Mouse (Mus musculus) limb, embryonic 10.5 days (tissue): Measurements from ENCODE around the gene Erc2. TPM values are rescaled to one million over a fixed set of nuclear protein-coding genes. Genes with fewer than 3 reads are reported as not detected.

ENCODE experiments used
- DNase-seq: peaks from one replicate; pipeline ENCODE4 v3.0.0-alpha.2; 2017; ENCODE audit warnings: low spot score
- H3K27ac ChIP-seq: fragments of 300-500 bp; sonication (generic); 2 replicates; pipeline ENCODE4 v1.5.1; 2016; ENCODE audit warnings: mild to moderate bottlenecking
- H3K27me3 ChIP-seq: fragments of 300-500 bp; sonication (generic); 2 replicates; pipeline ENCODE4 v1.6.1; 2016; ENCODE audit warnings: low read depth, mild to moderate bottlenecking; ENCODE audit not compliant: poor library complexity, severe bottlenecking
- H3K36me3 ChIP-seq: fragments of 300-500 bp; sonication (generic); 2 replicates; pipeline ENCODE4 v1.6.1; 2016; ENCODE audit warnings: mild to moderate bottlenecking, moderate library complexity
- H3K4me1 ChIP-seq: fragments of 300-500 bp; sonication (generic); 2 replicates; pipeline ENCODE4 v1.6.1; 2016
- H3K4me3 ChIP-seq: fragments of 300-500 bp; sonication (generic); 2 replicates; pipeline ENCODE4 v1.5.1; 2016; ENCODE audit warnings: mild to moderate bottlenecking, moderate library complexity
- H3K9me3 ChIP-seq: fragments of 300-500 bp; sonication (generic); replicated peaks from 2 replicates; pipeline ENCODE4 v1.6.1; 2016; ENCODE audit warnings: mild to moderate bottlenecking
- WGBS: fragments of 180-500 bp; shearing (Covaris S2); methylation state at CpG from one replicate; pipeline ENCODE4 v1.1.7; 2016; 5-methylcytosine and 5-hydroxymethylcytosine counted together
- polyA plus RNA-seq: library from polyadenylated mRNA; unstranded; fragments of >200 nt; fragmentation: Nextera tagmentation; extraction: Ambion mirVana; gene quantifications from 2 replicates; pipeline ENCODE4 v1.2.1, GENCODE M21; 2016

The Erc2 gene
- polyA plus RNA-seq, 1 experiment from 2014 or later, result 4.8 TPM

- H3K4me1 ChIP-seq, result peaks cover 30% of the 10 kb centered on the region
- H3K27ac ChIP-seq, result peak overlapping the region; percentile 83
- peak; percentile 74 for DNase-seq
- no peaks in the 10 kb centered on the region for H3K27me3 ChIP-seq
- H3K9me3 ChIP-seq, result no peaks in the 10 kb centered on the region
- H3K36me3 ChIP-seq, result no peaks in the 10 kb centered on the region
- 0 out of 2 replicates have a peak overlapping the region, but pooled peaks have one; percentile 22 for H3K4me3 ChIP-seq
- WGBS, result 33% methylated on average over 15 of the region's 15 CpGs
These were observed 542.6 kb downstream of the Erc2 start for GRCm38 (mm10) chr14:28164642-28165408.

DNA sequence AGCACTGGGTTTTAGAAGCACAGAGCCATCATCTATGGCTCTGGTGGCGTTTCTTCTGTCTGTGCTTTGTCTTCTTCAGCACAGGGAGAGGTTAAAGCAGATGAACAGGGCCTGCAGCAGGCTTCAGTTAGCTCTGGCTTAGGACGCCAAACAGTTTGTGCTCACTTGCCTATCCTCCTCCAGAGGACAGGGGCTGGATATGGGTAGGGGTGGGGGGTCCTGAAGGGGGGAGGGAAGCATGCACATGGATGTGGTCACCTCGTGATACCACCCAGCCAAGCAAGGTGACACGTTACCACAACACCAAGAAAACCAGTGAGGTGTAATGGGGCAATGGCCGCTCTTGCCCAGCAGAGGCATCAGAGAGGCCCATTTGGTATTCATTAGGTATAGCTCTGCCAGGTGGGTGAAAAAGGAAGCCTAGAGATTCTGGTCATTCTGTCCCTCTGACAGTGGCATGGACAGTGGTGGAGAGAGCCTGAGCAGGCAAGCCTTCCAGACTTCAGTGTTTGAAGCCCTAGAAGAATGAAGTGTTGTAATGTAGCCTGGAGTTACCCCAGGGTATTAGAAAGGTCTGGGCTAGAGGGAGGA, 543.5 kb downstream of the Erc2 start:
- H3K4me1 ChIP-seq, result peaks cover 30% of the 10 kb centered on the region
- no peaks in the 10 kb centered on the region for H3K9me3 ChIP-seq
- peak; percentile 63 for DNase-seq
- no peak overlapping the region for H3K4me3 ChIP-seq
- 44% methylated on average over 5 of the region's 5 CpGs for WGBS
- peak overlapping the region; percentile 83 for H3K27ac ChIP-seq
- no peaks in the 10 kb centered on the region for H3K36me3 ChIP-seq
- no peaks in the 10 kb centered on the region for H3K27me3 ChIP-seq

- Histone ChIP-seq H3K27me3 (no peaks in the 10 kb centered on the region), H3K4me1 (peaks cover 15% of the 10 kb centered on the region), H3K4me3 (no peak overlapping the region), H3K27ac (no peak overlapping the region), H3K9me3 (no peaks in the 10 kb centered on the region), H3K36me3 (no peaks in the 10 kb centered on the region)
- 94% methylated on average over 4 of the region's 4 CpGs for WGBS
- DNase-seq, result no peak
These were observed 548.5 kb downstream of the Erc2 start for GRCm38 (mm10) chr14:28170711-28171110.

DNA sequence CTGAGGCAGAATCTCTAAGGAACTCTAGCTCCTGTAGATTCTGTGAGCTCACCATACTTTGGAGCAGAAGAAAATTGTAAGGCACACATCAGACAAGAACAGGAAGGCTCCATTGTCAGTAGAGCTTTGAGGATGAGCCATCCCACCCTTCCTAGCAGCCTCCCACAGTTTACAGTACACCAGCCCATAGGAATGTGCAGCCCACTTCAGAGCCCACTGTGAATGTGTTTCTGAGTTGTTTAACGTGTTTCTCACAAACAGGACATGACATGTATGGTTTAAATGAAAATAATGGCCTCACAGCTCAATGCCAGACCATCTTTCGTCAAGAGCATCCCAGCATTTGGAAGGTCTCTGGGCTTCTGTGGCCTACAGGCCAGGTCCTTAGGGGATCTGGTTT, 549.1 kb downstream of the Erc2 start:
- Histone ChIP-seq H3K27ac (no peak overlapping the region), H3K9me3 (no peaks in the 10 kb centered on the region), H3K4me3 (no peak overlapping the region), H3K4me1 (peaks cover 8% of the 10 kb centered on the region; the same call in 1 of the 2 replicates), H3K36me3 (no peaks in the 10 kb centered on the region), H3K27me3 (no peaks in the 10 kb centered on the region)
- 76% methylated on average over 2 of the region's 2 CpGs for WGBS
- DNase-seq, result no peak

DNA sequence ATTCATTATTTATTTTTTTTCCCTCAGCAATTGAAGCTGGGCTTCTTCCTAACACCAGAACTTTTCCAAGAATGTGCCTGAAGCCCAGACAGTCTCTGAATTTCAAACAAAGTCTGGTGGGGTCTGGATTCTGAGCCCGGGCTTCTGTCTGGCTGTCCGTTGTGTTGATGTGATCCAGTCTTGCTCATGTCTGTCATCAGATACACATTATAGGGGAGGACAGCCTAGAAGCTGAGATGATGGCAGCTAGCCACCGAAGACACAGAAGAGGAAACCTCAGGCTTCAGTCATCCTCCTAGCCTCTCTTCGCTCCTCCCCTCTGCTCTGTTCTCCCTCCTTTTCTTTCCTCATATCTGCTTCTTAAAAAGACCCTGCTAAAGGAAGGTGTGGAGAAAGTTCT, 551.5 kb downstream of the Erc2 start:
- Histone ChIP-seq H3K4me3 (no peak overlapping the region), H3K4me1 (0 out of 2 replicates have a peak, but pooled peaks cover 5% of the 10 kb centered on the region), H3K9me3 (no peaks in the 10 kb centered on the region), H3K36me3 (no peaks in the 10 kb centered on the region), H3K27ac (no peak overlapping the region), H3K27me3 (no peaks in the 10 kb centered on the region)
- WGBS, result 89% methylated on average over 4 of the region's 4 CpGs
- no peak for DNase-seq

DNA sequence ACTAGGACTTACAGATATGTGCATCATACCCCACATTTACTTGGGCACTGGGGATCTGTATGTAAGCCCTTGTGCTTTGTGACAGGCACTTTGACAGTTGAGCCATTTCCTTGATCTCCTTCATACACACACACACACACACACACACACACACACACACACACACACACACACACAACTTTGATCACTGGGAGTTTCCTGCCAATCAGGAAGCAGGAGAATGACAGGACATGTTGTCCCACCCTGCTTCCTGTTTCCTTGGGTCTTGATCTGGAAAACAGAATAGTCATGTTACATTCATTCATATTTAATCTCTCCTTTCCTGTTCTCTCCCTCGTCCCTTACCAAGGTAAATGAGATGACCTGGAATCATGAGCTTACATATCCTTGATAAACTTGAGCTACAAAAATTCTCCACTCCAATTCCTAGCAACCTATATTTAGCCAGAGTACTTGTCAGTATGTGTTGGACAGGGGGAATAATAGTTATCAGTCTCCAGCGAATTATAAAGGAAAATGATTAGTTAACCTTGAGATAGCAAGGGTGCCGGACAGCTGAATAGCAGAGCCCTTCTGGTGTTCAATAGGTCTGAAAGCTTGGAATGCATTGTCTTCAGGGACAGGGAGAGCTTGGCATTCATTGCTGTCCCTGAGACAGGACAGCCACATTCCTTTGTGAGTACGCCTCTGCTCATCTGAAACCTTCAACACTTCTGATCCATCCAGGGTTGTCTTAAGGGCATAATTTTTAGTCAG, 559.0 kb downstream of the Erc2 start:
- DNase-seq, result no peak
- no peaks in the 10 kb centered on the region for H3K4me1 ChIP-seq
- H3K4me3 ChIP-seq, result no peak overlapping the region
- WGBS, result 76% methylated on average over 4 of the region's 4 CpGs
- no peaks in the 10 kb centered on the region for H3K36me3 ChIP-seq
- H3K9me3 ChIP-seq, result no peaks in the 10 kb centered on the region
- no peaks in the 10 kb centered on the region for H3K27me3 ChIP-seq
- no peak overlapping the region for H3K27ac ChIP-seq

DNA sequence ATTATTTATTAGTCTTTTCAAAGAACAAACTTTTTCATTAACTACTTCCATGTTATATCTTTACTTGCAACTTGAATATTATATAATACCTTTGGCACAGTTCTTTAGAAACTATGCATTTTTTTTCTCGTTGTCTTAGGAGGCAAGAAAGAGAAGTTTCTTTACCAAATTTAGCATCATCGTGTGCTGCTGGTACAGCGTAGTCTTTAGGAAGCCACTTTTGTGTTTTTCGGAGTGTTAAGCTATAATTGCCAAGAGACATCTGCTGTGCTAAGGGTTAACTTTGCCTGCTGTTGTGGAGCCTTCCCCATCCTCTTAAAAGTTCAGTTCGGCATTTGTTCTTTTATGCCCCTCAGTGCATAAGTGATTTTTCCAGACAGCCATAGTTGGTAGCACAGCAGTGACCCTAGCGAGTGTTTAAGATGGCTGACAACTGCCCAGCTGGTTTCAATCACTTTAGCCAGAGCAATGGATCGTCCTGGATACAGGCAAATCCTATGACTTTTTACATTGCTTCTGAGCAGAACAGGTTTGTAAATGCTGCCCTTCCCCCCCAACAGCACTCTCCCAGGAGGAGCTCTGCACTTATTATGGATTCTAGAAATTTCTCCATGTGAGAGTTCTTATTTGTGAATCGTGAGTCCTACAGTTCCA, 570.6 kb downstream of the Erc2 start:
- H3K36me3 ChIP-seq, result no peaks in the 10 kb centered on the region
- DNase-seq, result peak; percentile 64
- no peaks in the 10 kb centered on the region for H3K9me3 ChIP-seq
- peaks cover 22% of the 10 kb centered on the region for H3K4me1 ChIP-seq
- H3K4me3 ChIP-seq, result no peak overlapping the region
- WGBS, result 61% methylated on average over 8 of the region's 8 CpGs
- 0 out of 2 replicates have a peak, but pooled peaks cover 6% of the 10 kb centered on the region for H3K27me3 ChIP-seq
- H3K27ac ChIP-seq, result peak overlapping the region; percentile 21; the same call in 1 of the 2 replicates

GRCm38 (mm10) chr14:28203874-28204273, 581.6 kb downstream of the Erc2 start:
- H3K27ac ChIP-seq, result peak overlapping the region; percentile 26; the same call in 1 of the 2 replicates
- no peak for DNase-seq
- peaks cover 31% of the 10 kb centered on the region for H3K4me1 ChIP-seq
- H3K36me3 ChIP-seq, result no peaks in the 10 kb centered on the region
- H3K9me3 ChIP-seq, result no peaks in the 10 kb centered on the region
- H3K27me3 ChIP-seq, result peaks cover 8% of the 10 kb centered on the region; the same call in 1 of the 2 replicates
- no peak overlapping the region for H3K4me3 ChIP-seq
- WGBS, result 46% methylated on average over 4 of the region's 4 CpGs

- H3K27me3 ChIP-seq, result peaks cover 5% of the 10 kb centered on the region; the same call in 1 of the 2 replicates
- no peaks in the 10 kb centered on the region for H3K36me3 ChIP-seq
- no peak overlapping the region for H3K27ac ChIP-seq
- no peak overlapping the region for H3K4me3 ChIP-seq
- no peaks in the 10 kb centered on the region for H3K9me3 ChIP-seq
- no peak for DNase-seq
- 99% methylated on average over 2 of the region's 2 CpGs for WGBS
- H3K4me1 ChIP-seq, result peaks cover 33% of the 10 kb centered on the region
These were observed 584.1 kb downstream of the Erc2 start for GRCm38 (mm10) chr14:28206303-28206702.

GRCm38 (mm10) chr14:28225550-28225949, 603.3 kb downstream of the Erc2 start:
- no peak for DNase-seq
- 92% methylated on average over 6 of the region's 6 CpGs for WGBS
- no peaks in the 10 kb centered on the region for H3K9me3 ChIP-seq
- no peak overlapping the region for H3K27ac ChIP-seq
- H3K27me3 ChIP-seq, result no peaks in the 10 kb centered on the region
- no peak overlapping the region for H3K4me3 ChIP-seq
- H3K4me1 ChIP-seq, result no peaks in the 10 kb centered on the region
- no peaks in the 10 kb centered on the region for H3K36me3 ChIP-seq

DNA sequence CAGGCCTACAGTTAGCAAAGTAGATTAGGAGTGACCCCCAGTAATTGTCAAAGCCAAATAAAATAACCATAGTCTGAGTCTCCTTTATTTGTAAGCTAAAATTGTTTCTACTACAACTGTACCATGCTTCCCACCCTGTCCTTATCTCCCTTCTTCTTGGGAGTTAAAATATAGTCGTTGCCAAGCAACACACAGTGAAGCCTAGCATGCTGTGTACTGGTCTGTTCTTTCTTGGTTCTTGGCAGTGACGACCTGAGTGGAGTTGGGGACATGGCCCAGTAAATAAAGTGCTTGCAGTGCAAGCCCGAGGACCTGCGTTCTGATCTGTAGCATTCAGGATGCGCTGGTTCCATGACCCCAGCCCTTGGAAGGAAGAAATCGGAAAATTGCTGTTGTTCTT, 608.3 kb downstream of the Erc2 start:
- Histone ChIP-seq H3K27me3 (no peaks in the 10 kb centered on the region), H3K4me3 (no peak overlapping the region), H3K36me3 (no peaks in the 10 kb centered on the region), H3K27ac (no peak overlapping the region), H3K9me3 (no peaks in the 10 kb centered on the region), H3K4me1 (peaks cover 12% of the 10 kb centered on the region)
- WGBS, result 91% methylated on average over 6 of the region's 6 CpGs
- no peak for DNase-seq

DNA sequence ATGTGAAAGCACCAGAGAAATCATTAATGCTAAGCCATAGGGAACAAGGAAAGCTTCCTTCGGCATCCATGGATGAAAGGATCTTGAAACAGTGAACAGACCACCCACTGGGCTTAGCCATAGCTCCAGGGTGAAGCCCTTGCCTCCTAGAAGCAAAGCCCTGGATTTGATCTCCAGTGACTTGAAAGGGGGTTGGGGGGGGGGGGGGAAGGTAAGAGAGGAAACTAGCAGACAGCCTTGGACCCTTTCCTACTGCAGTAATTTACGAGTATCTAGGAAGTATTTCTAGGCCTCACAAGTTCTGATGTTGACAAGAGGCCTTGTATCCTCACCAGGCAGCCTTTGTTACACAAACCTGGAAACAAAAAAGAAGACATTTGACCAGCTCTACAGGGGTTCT, 609.0 kb downstream of the Erc2 start:
- WGBS, result 56% methylated on average over 2 of the region's 2 CpGs
- H3K9me3 ChIP-seq, result no peaks in the 10 kb centered on the region

More for the DNA sequence above, 609.0 kb downstream of the Erc2 start:
- Histone ChIP-seq H3K27me3 (no peaks in the 10 kb centered on the region), H3K36me3 (no peaks in the 10 kb centered on the region), H3K4me1 (peaks cover 12% of the 10 kb centered on the region), H3K4me3 (no peak overlapping the region), H3K27ac (no peak overlapping the region)
- no peak for DNase-seq
